Mouse (Mus musculus) liver, postnatal 0 days (tissue): ENCODE measurements around the gene Arhgef38. TPM values are rescaled to one million over a fixed set of nuclear protein-coding genes. Genes with fewer than 3 reads are reported as not detected.

Source experiments
- ATAC-seq: fragments of 200-750 bp; cut with Nextera tagmentation; 2 replicates; pipeline ENCODE4 v1.8.0; 2017; ENCODE audit warnings: mild to moderate bottlenecking, moderate library complexity
- DNase-seq: peaks from one replicate; pipeline ENCODE4 v3.0.0-alpha.2; 2016
- H3K27ac ChIP-seq: fragments of 300-500 bp; sonication (generic); 2 replicates; pipeline ENCODE4 v1.5.1; 2014; ENCODE audit warnings: antibody characterized with exemption, moderate library complexity, mild to moderate bottlenecking, low read depth
- H3K27me3 ChIP-seq: fragments of 300-500 bp; sonication (generic); 2 replicates; pipeline ENCODE4 v1.6.1; 2014; ENCODE audit warnings: low read length, control low read depth, mixed read lengths; ENCODE audit not compliant: insufficient read depth
- H3K36me3 ChIP-seq: fragments of 300-500 bp; sonication (generic); replicated peaks from 2 replicates; pipeline ENCODE4 v1.6.1; 2014; ENCODE audit warnings: mild to moderate bottlenecking, control low read depth, low read length, moderate library complexity, mixed read lengths; ENCODE audit not compliant: insufficient read depth
- H3K4me1 ChIP-seq: fragments of 300-500 bp; sonication (generic); 2 replicates; pipeline ENCODE4 v1.6.1; 2014; ENCODE audit warnings: antibody characterized with exemption, mild to moderate bottlenecking, control low read depth; ENCODE audit not compliant: insufficient read depth
- H3K4me2 ChIP-seq: fragments of 300-500 bp; sonication (generic); 2 replicates; pipeline ENCODE4 v1.6.1; 2014; ENCODE audit warnings: low read depth, mild to moderate bottlenecking, low read length, moderate library complexity, mixed read lengths
- H3K4me3 ChIP-seq: fragments of 300-500 bp; sonication (generic); 2 replicates; pipeline ENCODE4 v1.5.1; 2014; ENCODE audit warnings: low read depth, low read length
- H3K9ac ChIP-seq: fragments of 300-500 bp; sonication (generic); replicated peaks from 2 replicates; pipeline ENCODE4 v1.6.1; 2014; ENCODE audit warnings: mild to moderate bottlenecking, moderate library complexity
- H3K9me3 ChIP-seq: fragments of 300-500 bp; sonication (generic); 2 replicates; pipeline ENCODE4 v1.6.1; 2016; ENCODE audit warnings: mild to moderate bottlenecking, control low read depth, low read length, mixed read lengths
- CTCF ChIP-seq: sonication (generic); IDR thresholded peaks from 2 replicates; pipeline ENCODE4 v1.5.1; 2016; ENCODE audit warnings: antibody characterized with exemption, low read depth
- EP300 ChIP-seq: IDR thresholded peaks from 2 replicates; pipeline ENCODE4 v1.6.1; 2016; ENCODE audit warnings: antibody characterized with exemption, low read depth, mild to moderate bottlenecking
- WGBS: fragments of 180-500 bp; shearing (Covaris S2); extraction: QIAGEN DNeasy Blood & Tissue Kit; methylation state at CpG from one replicate; pipeline ENCODE4 v1.1.7; 2014; ENCODE audit not compliant: insufficient replicate concordance; 5-methylcytosine and 5-hydroxymethylcytosine counted together
- polyA plus RNA-seq: library from polyadenylated mRNA; unstranded; fragments of >200 nt; fragmentation: Nextera tagmentation; extraction: Ambion mirVana; gene quantifications from 2 replicates; pipeline ENCODE4 v1.2.1, GENCODE M21; 2015

The Arhgef38 gene
- polyA plus RNA-seq, 1 experiment from 2014 or later, result 0.04 TPM

GRCm38 (mm10) chr3:133092274-133092853, 142.4 kb downstream of the Arhgef38 start:
- Histone ChIP-seq H3K27ac (peak overlapping the region; percentile 92), H3K9me3 (no peaks in the 10 kb centered on the region), H3K27me3 (no peaks in the 10 kb centered on the region), H3K4me3 (peak overlapping the region; percentile 90), H3K9ac (peak overlapping the region; percentile 84), H3K4me2 (peak overlapping the region; percentile 92), H3K4me1 (peaks cover 24% of the 10 kb centered on the region), H3K36me3 (peaks cover 4% of the 10 kb centered on the region; the same call in 1 of the 2 replicates)
- under 1% methylated on average over 7 of the region's 7 CpGs for WGBS
- DNase-seq (no peak), ATAC-seq (no peak)
- TF ChIP-seq CTCF, result no peak
- no peak for TF ChIP-seq EP300

GRCm38 (mm10) chr3:133091664-133092273, 143.0 kb downstream of the Arhgef38 start, which contains the start of the genes Ints12 and Gstcd:
Ints12 (plus strand) TSS chr3:133091840.
Gstcd (minus strand) TSS chr3:133092033.
- Histone ChIP-seq H3K4me3 (peak within 1 kb of the TSS; percentile 90), H3K27me3 (no peaks in the 10 kb centered on the region), H3K27ac (peak within 1 kb of the TSS; percentile 92), H3K36me3 (no peaks in the 10 kb centered on the region; the same call in 1 of the 2 replicates), H3K9ac (peak within 1 kb of the TSS; percentile 84), H3K4me1 (peaks cover 24% of the 10 kb centered on the region), H3K9me3 (no peaks in the 10 kb centered on the region), H3K4me2 (peak within 1 kb of the TSS; percentile 92)
- peak; percentile 92 for DNase-seq
- ATAC-seq, result peak; percentile 98
- TF ChIP-seq EP300, result peak; percentile 31; the same call in 1 of the 2 replicates
- no peak for TF ChIP-seq CTCF
- WGBS, result under 1% methylated on average over 53 of the region's 53 CpGs

- peak overlapping the region; percentile 84 for H3K9ac ChIP-seq
- H3K27ac ChIP-seq, result peak overlapping the region; percentile 92
- TF ChIP-seq EP300 (no peak), CTCF (no peak)
- no peaks in the 10 kb centered on the region for H3K9me3 ChIP-seq
- peak overlapping the region; percentile 92 for H3K4me2 ChIP-seq
- no peaks in the 10 kb centered on the region for H3K36me3 ChIP-seq
- H3K27me3 ChIP-seq, result no peaks in the 10 kb centered on the region
- ATAC-seq (peak; percentile 77), DNase-seq (no peak)
- H3K4me3 ChIP-seq, result peak overlapping the region; percentile 90
- peaks cover 24% of the 10 kb centered on the region for H3K4me1 ChIP-seq
- WGBS, result under 1% methylated on average over 43 of the region's 44 CpGs
Observed at GRCm38 (mm10) chr3:133091121-133091663, 143.6 kb downstream of the Arhgef38 start.

GRCm38 (mm10) chr3:133090247-133091120, 144.3 kb downstream of the Arhgef38 start:
- peak overlapping the region; percentile 90 for H3K4me3 ChIP-seq
- H3K9ac ChIP-seq, result peak overlapping the region; percentile 84
- no peak for TF ChIP-seq CTCF
- TF ChIP-seq EP300, result no peak
- no peaks in the 10 kb centered on the region for H3K36me3 ChIP-seq
- H3K27ac ChIP-seq, result peak overlapping the region; percentile 92
- H3K4me2 ChIP-seq, result peak overlapping the region; percentile 92
- peaks cover 24% of the 10 kb centered on the region for H3K4me1 ChIP-seq
- WGBS, result 4% methylated on average over 11 of the region's 11 CpGs
- no peaks in the 10 kb centered on the region for H3K27me3 ChIP-seq
- no peaks in the 10 kb centered on the region for H3K9me3 ChIP-seq
- no peak for ATAC-seq
- DNase-seq, result no peak

- WGBS, result 58% methylated on average over 3 of the region's 3 CpGs
- H3K4me1 ChIP-seq, result peaks cover 3% of the 10 kb centered on the region; the same call in 1 of the 2 replicates
- H3K27me3 ChIP-seq, result no peaks in the 10 kb centered on the region
- no peak overlapping the region for H3K27ac ChIP-seq
- H3K9me3 ChIP-seq, result no peaks in the 10 kb centered on the region
- no peak for DNase-seq
- peaks cover 24% of the 10 kb centered on the region for H3K36me3 ChIP-seq
- peak; percentile 66 for TF ChIP-seq CTCF
- TF ChIP-seq EP300, result no peak
- no peak overlapping the region for H3K9ac ChIP-seq
- no peak overlapping the region for H3K4me2 ChIP-seq
- no peak for ATAC-seq
- no peak overlapping the region for H3K4me3 ChIP-seq
Observed at GRCm38 (mm10) chr3:133085858-133086257, 148.9 kb downstream of the Arhgef38 start.

GRCm38 (mm10) chr3:133082736-133083135, 152.0 kb downstream of the Arhgef38 start:
- 86% methylated on average over 5 of the region's 5 CpGs for WGBS
- no peak overlapping the region for H3K27ac ChIP-seq

More at GRCm38 (mm10) chr3:133082736-133083135, 152.0 kb downstream of the Arhgef38 start:
- Histone ChIP-seq H3K27me3 (no peaks in the 10 kb centered on the region), H3K4me2 (no peak overlapping the region), H3K4me3 (no peak overlapping the region), H3K9me3 (no peaks in the 10 kb centered on the region), H3K36me3 (peaks cover 30% of the 10 kb centered on the region), H3K9ac (no peak overlapping the region), H3K4me1 (no peaks in the 10 kb centered on the region)
- no peak for ATAC-seq
- TF ChIP-seq EP300 (no peak), CTCF (no peak)
- DNase-seq, result no peak
